Mouse (Mus musculus) cerebellum, adult 11-12 months (tissue): Measurements from ENCODE around the gene Ccdc69.
A peak's percentile ranks its signal among the peaks of the same experiment; 100 is the strongest.
"Not testable (repeated sequence)": the region's sequence is repeated elsewhere in the genome, so short reads cannot be mapped to it uniquely, and the experiment has no call there.

Source experiments
- DNase-seq: peaks from one replicate; pipeline ENCODE4 v3.0.0; 2022

Gene Ccdc69

DNA sequence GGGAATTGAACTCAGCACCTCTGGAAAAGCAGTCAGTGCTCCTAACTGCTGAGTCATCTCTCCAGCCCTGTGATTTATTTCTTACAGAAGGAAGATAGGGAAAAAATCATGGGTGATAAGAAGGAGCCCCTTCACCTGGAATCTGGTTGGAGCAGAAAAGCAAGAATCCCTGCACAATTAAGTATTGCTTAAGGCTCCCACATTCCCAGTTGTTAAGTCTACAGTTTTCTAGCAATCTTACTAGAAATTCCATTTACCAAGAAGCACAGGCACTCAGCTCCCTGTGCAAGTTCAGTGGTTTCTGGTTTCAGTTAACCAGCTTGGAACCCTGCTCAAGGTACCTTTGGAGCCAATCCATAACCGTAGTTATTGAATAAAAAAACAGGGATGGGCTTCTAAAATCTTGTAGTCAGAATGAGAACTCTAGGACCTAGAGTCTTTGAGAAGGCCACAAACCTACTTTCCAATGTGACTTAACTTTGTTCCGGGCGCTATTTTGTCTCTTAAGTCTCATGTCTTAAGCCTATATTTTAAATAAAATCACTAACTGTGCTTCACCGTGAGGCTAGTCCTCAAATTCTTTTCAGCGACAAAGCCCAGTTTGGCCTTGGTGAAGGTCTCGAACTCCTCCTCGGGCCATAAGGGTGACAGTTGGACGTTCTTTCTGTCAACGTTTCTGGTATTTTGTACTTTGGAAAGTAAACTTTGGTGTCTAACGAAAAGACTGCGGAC is 19.0 kb upstream of the Ccdc69 start:
- no peak for DNase-seq

DNA sequence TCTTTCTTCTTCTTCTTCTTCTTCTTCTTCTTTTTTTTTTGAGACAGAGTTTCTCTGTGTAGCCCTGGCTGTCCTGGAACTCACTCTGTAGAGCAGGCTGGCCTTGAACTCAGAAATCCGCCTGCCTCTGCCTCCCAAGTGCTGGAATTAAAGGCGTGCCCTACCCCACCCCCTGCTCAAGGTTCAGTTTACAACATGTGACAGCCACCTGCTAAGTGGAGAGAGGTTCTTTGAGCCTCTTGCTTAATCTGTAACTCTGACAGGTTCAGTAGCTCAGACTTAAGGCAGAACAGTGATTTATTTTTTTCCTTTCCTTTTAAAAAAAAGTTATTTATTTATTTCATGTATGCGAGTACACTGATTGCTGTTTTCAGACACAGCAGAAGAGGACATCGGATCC is 18.4 kb upstream of the Ccdc69 start:
- not testable (repeated sequence) for DNase-seq

DNA sequence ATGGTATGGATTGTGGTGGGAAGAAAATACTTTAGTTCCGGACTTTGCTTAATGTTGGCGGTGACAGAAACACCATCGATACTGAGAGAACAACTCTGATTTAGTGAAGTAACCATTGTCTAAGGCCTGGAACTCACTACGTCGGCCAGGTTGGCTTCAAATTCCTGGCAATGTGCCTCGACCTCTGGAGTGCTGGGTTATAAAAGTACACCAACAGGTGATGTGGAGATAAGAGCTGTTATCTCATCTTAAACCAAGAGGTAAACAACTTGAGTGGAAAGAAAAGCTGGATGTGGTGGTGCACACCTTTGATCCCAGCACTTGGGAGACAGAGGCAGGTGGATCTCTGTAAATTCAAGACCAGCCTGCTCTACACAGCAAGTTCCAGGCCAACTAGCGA is 15.2 kb upstream of the Ccdc69 start:
- DNase-seq, result no peak

- DNase-seq, result no peak
Measured at GRCm38 (mm10) chr11:55089892-55090291, 12.0 kb upstream of the Ccdc69 start.

DNA sequence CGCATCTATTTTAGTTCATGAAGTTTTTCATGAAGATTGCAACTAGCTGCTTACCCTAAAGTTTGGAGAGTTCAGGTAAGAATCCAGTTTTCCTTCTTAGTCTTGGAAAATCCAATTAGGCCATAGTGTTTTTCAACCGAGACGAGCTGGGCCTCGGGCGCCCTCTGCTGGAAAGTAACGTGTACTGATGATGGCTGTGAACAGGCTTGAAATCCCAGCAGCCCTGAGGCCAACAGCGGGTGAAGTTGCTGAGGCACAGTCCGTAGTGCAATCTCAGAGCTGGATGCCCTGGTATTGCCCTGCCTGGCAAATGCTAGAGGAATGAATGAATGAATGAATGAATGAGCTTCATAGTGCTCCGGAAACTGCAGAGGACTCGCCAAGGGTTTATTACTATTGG is 9.1 kb upstream of the Ccdc69 start:
- DNase-seq, result peak; percentile 54

DNA sequence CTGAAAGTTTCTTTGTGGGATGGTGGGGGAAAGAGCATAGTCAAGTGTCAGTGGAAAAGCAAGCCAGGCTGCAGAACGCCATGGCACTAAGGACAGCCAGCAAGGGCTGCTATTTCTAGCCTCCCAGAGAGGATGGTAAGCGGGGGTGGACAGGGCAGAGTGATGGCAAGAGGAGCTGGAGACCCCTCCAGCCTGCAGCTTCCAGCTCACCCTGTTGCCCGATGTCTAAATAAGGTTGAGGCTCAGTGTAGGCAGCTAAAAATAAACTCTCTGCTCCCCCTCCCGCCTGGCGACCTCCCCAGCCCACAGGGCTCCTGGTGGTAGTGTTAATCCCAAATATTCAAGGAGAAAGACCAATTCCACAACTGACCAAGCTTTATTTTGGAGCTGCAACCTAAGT is 7.5 kb upstream of the Ccdc69 start:
- DNase-seq, result no peak

GRCm38 (mm10) chr11:55084629-55085028 is 6.7 kb upstream of the Ccdc69 start:
- no peak for DNase-seq

- DNase-seq, result no peak
Measured at GRCm38 (mm10) chr11:55081206-55081605, 3.3 kb upstream of the Ccdc69 start.

DNA sequence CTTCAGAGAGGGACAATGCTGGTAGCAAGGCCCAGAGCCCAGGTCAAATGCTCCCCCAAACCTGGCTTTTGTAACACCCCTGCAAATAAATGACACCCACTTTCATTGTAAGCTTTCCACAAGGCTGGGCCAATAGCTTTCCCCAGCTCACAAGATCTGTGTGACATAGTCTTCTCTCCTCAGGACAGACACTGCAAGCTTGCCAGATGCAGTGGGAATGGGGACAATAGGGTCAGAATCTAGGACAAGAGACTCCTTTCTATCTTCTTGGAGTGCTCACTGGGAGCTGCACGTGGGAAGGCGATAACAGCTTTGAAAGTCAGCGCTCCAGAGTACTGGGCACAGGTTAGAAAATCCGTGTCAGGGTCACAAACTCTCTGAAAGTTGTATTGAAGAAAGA is 1.2 kb upstream of the Ccdc69 start:
- no peak for DNase-seq

DNA sequence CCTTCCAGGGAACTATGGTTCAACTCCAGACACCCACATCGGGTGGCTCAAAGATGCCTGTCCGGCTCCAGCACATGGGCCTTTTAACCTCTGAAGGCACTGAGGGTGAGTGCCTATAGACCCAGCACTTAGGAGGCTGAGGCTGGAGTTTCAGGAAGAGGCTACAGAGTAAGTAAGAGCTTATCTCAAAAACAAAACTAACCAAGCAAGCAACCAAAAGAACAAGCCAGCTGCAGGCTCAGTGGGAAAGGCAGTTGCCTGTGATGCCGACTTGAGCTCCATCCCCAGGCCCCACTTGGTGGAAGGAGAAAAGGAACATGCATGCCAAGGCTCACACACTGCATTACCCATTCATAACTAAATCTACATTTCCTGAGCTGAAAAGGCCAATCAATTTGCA is 571 bp upstream of the Ccdc69 start:
- no peak for DNase-seq

- DNase-seq, result no peak
Measured at GRCm38 (mm10) chr11:55076234-55076633, 1.7 kb downstream of the Ccdc69 start.

- peak; percentile 87 for DNase-seq
Measured at GRCm38 (mm10) chr11:55075602-55076001, 2.3 kb downstream of the Ccdc69 start.

GRCm38 (mm10) chr11:55073191-55073590 is 4.7 kb downstream of the Ccdc69 start:
- no peak for DNase-seq

DNA sequence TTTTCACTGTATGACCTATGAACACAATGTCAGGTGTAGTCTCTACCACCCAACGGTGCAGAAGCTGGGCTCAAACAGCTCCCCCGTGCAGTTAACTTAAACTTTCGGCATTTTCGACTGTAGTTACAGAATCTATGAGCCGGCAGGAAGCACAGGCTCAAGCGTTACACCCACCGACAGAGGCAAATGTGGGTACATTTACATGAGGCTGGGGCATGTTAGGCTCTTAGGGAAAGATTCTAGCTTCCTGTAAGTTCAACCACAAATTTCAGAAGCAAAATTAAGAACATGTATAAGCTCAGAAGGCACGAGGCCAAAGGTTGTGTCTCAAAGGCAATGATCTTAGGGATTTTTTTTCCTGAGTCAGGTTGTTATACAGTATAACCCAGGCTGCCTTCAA is 5.5 kb downstream of the Ccdc69 start:
- DNase-seq, result no peak

DNA sequence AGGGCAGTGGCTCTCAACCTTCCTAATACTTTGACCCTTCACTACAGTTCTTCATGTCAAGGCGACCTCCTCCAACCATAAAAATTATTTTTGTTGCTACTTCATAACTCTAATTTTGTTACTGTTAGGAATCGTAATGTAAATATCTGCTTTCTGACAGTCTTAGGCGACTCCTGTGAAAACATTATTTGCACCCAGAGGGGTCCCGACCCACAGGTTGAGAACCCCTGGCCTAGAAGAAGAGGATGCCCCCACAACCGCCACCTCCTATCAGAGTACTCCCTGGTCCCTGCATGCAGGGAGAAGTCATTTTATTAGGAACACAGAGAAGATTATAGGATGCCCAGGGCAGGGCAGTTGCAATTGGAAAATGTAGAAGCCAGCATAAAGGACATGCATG is 6.6 kb downstream of the Ccdc69 start:
- DNase-seq, result no peak

- DNase-seq, result no peak
Measured at GRCm38 (mm10) chr11:55069023-55069422, 8.9 kb downstream of the Ccdc69 start.

GRCm38 (mm10) chr11:55066921-55067320 is 11.0 kb downstream of the Ccdc69 start:
- no peak for DNase-seq

GRCm38 (mm10) chr11:55062856-55063255 is 15.1 kb downstream of the Ccdc69 start:
- DNase-seq, result no peak

- DNase-seq, result no peak
Measured at GRCm38 (mm10) chr11:55060802-55061201, 17.1 kb downstream of the Ccdc69 start.

GRCm38 (mm10) chr11:55057511-55057910 is 20.4 kb downstream of the Ccdc69 start:
- DNase-seq, result no peak

GRCm38 (mm10) chr11:55050837-55051510 is 27.0 kb downstream of the Ccdc69 start:
- no peak for DNase-seq

GRCm38 (mm10) chr11:55046600-55046999 is 31.3 kb downstream of the Ccdc69 start:
- DNase-seq, result no peak

DNA sequence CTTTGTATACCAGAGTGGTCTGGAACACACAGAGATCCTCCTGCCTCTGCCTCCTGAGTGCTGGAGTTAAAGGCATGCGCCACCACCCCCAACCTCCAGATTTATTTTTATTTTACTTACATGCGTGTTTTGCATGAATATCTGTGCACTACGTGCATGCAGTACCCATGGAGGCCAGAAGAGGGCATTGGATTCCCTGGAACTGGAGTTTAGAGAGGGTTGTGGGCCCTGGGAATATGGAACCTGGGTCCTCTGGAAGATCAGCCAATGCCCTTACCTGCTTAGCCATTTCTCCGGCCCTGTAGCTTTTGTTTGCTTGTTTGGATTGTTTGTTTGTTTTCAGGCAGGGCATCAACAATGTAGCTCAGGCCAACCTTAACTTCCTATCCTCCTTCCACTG is 36.6 kb downstream of the Ccdc69 start:
- no peak for DNase-seq

- DNase-seq, result peak; percentile 61
Measured at GRCm38 (mm10) chr11:55039591-55039990, 38.3 kb downstream of the Ccdc69 start.

DNA sequence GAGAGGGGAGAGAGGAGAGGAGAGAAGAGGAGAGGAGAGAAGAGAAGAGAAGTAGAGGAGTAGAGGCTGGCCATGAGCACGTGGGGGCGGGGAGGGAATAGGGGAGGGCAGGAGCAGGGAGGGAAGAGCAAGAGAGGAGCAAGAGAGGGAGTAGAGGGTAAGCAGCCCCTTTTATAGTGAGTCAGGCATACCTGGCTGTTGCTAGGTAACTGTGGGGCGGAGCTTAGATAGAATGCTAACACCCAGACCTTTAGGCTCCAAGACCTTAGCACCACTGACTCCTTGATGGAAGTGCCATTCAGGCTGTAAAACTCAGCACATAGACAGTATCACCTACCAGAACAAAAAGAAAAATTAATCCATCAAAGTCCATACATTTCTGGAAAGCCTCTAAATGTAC is 41.3 kb downstream of the Ccdc69 start:
- DNase-seq, result no peak
